ENCODE assay signal across 17 mouse cellular contexts in the genomic region with DNA sequence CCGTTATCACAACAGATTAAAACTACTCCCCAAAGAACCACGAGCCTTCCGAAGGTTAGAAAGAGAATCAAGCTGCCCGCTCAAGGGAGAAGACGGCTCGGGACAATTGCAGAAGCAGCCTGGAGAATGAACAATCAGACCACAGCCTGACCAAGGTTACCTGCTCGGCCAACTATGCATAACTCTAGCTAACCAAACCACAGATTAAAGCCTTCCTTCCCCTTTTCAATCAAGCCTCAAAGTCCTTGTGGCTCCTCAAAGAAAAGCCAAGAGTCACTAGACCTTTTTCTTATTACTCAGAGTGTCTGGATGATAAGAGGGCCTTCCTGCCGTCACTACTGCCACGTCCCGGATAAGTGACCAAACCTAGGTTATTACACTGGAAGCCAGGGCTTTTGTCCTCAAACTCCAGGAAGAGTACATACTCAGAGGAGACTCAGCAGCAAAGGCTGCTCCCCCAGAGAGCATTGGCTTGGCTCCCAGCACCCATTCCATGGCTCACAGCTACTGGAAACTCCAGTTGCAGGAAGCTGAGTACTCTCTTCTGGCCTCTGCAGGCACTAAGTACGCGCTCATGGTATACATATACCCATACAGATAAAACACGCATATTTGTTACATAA. TPM values are rescaled to one million over a fixed set of nuclear protein-coding genes. Genes with fewer than 3 reads are reported as not detected.
DNase-seq lines count a peak whose midpoint lies in the region; ATAC-seq and TF ChIP-seq lines count a peak whose summit lies in the region.
"Had no signal": no experiment of that assay in that cellular context is flagged by ENCODE, and none has a peak within 500 bp of the region (broad histone marks: within the 10 kb centered on the region; RNA-seq: fewer than 3 reads in every experiment).

No protein-coding gene starts in this region.

- peak; percentile 24 for DNase-seq in kidney, adult 18-20 months
- DNase-seq in kidney, postnatal 4 days: no peak
- peak; percentile 18 for DNase-seq in lung, adult 2 months
- DNase-seq in frontal cortex, postnatal 36 days (ENCODE audit: low spot score in 2 of 2): no peak
- DNase-seq: cerebellum, postnatal 25 days; liver had no signal

- H3K36me3 ChIP-seq in hindbrain, embryonic 12.5 days: peaks cover 6% of the 10 kb centered on the region

- no peak overlapping the region for H3K27ac ChIP-seq in hindbrain, embryonic 12.5 days
- H3K27ac ChIP-seq: embryonic facial prominence, embryonic 13.5 days; heart, embryonic 13.5 days; hindbrain, embryonic 14.5 days; kidney, postnatal 0 days; stomach, postnatal 0 days had no signal

- no peak for TF ChIP-seq CTCF in lung, adult 2 months (IDR thresholded peaks at IDR 0.05; ENCODE audit: insufficient read depth, low read length)

- no peak overlapping the region for H3K4me3 ChIP-seq in lung, adult 2 months (replicated peaks; ENCODE audit: extremely low read depth, low read depth, low read length)
- H3K4me3 ChIP-seq in hindbrain, embryonic 12.5 days: no peak overlapping the region
- H3K4me3 ChIP-seq: embryonic facial prominence, embryonic 13.5 days; heart, embryonic 13.5 days; myocyte had no signal

- no peaks in the 10 kb centered on the region for H3K27me3 ChIP-seq in hindbrain, embryonic 12.5 days
- H3K27me3 ChIP-seq: embryonic facial prominence, embryonic 13.5 days; heart, embryonic 13.5 days had no signal

- H3K4me1 ChIP-seq in lung, adult 2 months (ENCODE audit: control insufficient read depth, insufficient read depth, low read length): peaks cover 5% of the 10 kb centered on the region; the same call in 1 of the 2 replicates
- no peaks in the 10 kb centered on the region for H3K4me1 ChIP-seq in hindbrain, embryonic 12.5 days

- WGBS in lung, adult 2 months: 68% methylated on average over 13 of the region's 13 CpGs
- WGBS in hindbrain, embryonic 12.5 days: 89% methylated on average over 13 of the region's 13 CpGs

- ATAC-seq in common myeloid progenitor, adult 5-6 weeks (replicated peaks; ENCODE audit: low read depth, poor library complexity, severe bottlenecking): peak; percentile 80
- ATAC-seq in megakaryocyte-erythroid progenitor cell, adult 5-6 weeks (replicated peaks; ENCODE audit: low FRiP score, low TSS enrichment, poor library complexity, severe bottlenecking): peak; percentile 24
- no peak for ATAC-seq in hindbrain, embryonic 12.5 days (ENCODE audit: low FRiP score)
- no peak for ATAC-seq in CD4-positive, CD25-positive, alpha-beta regulatory T cell, adult 4 months

- H3K9ac ChIP-seq in hindbrain, embryonic 12.5 days: no peak overlapping the region
- H3K9ac ChIP-seq: embryonic facial prominence, embryonic 13.5 days; heart, embryonic 13.5 days; hindbrain, embryonic 14.5 days had no signal

- H3K4me2 ChIP-seq in hindbrain, embryonic 12.5 days (replicated peaks): no peak overlapping the region
- H3K4me2 ChIP-seq: embryonic facial prominence, embryonic 13.5 days; heart, embryonic 13.5 days; hindbrain, embryonic 14.5 days had no signal

- H3K9me3 ChIP-seq in hindbrain, embryonic 12.5 days (replicated peaks): no peaks in the 10 kb centered on the region
- H3K9me3 ChIP-seq: embryonic facial prominence, embryonic 13.5 days; heart, embryonic 13.5 days had no signal

- TF ChIP-seq POLR2A in lung, adult 2 months (IDR thresholded peaks at IDR 0.05; ENCODE audit: borderline replicate concordance, extremely low read depth, low read depth, low read length): no peak

RNA-seq across cellular contexts. Expression of a gene that starts 3.8 kb away (rescaled TPM):
- 5.1 and 6.3 TPM in 2 replicates for total RNA-seq in common myeloid progenitor, adult 5-6 weeks (2017)
- 8.6 and 16.2 TPM in 2 replicates for polyA plus RNA-seq in lung, adult 2 months (2012; rRNA removed)
- total RNA-seq in megakaryocyte-erythroid progenitor cell, adult 5-6 weeks (2014; fragmentation: Nextera tagmentation): 3.7 and 5.4 TPM in 2 replicates
- 4.6 and 7.5 TPM in 2 replicates for total RNA-seq in megakaryocyte-erythroid progenitor cell, adult 5-6 weeks (2017)
- polyA plus RNA-seq in hindbrain, embryonic 12.5 days (2016; fragmentation: Nextera tagmentation; extraction: Ambion mirVana): 12.2 and 13.5 TPM in 2 replicates
- polyA plus RNA-seq in CD4-positive, CD25-positive, alpha-beta regulatory T cell, adult 4 months (2017; shearing (Covaris generic)): 1 to 10 TPM; 2.4 to 3.3 TPM

RNA-seq across cellular contexts. Expression of a gene that starts 13.0 kb away (rescaled TPM):
- 19.0 and 19.4 TPM in 2 replicates for total RNA-seq in common myeloid progenitor, adult 5-6 weeks (2017)
- polyA plus RNA-seq in lung, adult 2 months (2012; rRNA removed): 1.1 and 1.6 TPM in 2 replicates
- total RNA-seq in megakaryocyte-erythroid progenitor cell, adult 5-6 weeks (2014; fragmentation: Nextera tagmentation): 0.92 and 3.0 TPM in 2 replicates
- total RNA-seq in megakaryocyte-erythroid progenitor cell, adult 5-6 weeks (2017): 1.7 and 3.4 TPM in 2 replicates
- polyA plus RNA-seq in hindbrain, embryonic 12.5 days (2016; fragmentation: Nextera tagmentation; extraction: Ambion mirVana): 0.43 and 0.61 TPM in 2 replicates
- 10 to 100 TPM; 55.8 to 64.6 TPM for polyA plus RNA-seq in CD4-positive, CD25-positive, alpha-beta regulatory T cell, adult 4 months (2017; shearing (Covaris generic))
- total RNA-seq: left cerebral cortex, adult 18-20 months had no signal
- polyA plus RNA-seq: myocyte had no signal

Comparison
In these comparisons a context has a peak if more than half of its experiments do, and no peak if none do; other contexts are left out.
1. DNase-seq: peak in kidney, adult 18-20 months (single experiment) and lung, adult 2 months (single experiment); none in kidney, postnatal 4 days (0 of 2) and frontal cortex, postnatal 36 days (0 of 2).
2. ATAC-seq: peak in common myeloid progenitor, adult 5-6 weeks (single experiment) and megakaryocyte-erythroid progenitor cell, adult 5-6 weeks (single experiment); none in hindbrain, embryonic 12.5 days (single experiment) and CD4-positive, CD25-positive, alpha-beta regulatory T cell, adult 4 months (single experiment).
3. RNA of a gene that starts 13.0 kb away (polyA plus RNA-seq): 55.8 to 64.6 TPM in CD4-positive, CD25-positive, alpha-beta regulatory T cell, adult 4 months; 1.1 to 1.6 TPM in lung, adult 2 months and 0.43 to 0.61 TPM in hindbrain, embryonic 12.5 days; every median in the first group is over 10 times any median in the second.